Mouse (Mus musculus) lung, adult 2 months (tissue): Measurements from ENCODE around the gene Ms4a2.

Source experiments
- CTCF ChIP-seq: fragments of 200-500 bp; IDR thresholded peaks from 2 replicates; pipeline ENCODE4 v1.5.1; 2011; ENCODE audit warnings: mild to moderate bottlenecking, low read length, control low read depth; ENCODE audit not compliant: insufficient read depth
- POLR2A ChIP-seq: fragments of 200-500 bp; IDR thresholded peaks from 2 replicates; pipeline ENCODE4 v1.6.1; 2011; ENCODE audit warnings: low read depth, mild to moderate bottlenecking, control low read depth, low read length, borderline replicate concordance; ENCODE audit errors: extremely low read depth

GRCm38 (mm10) chr19:11646166-11646565 lies 22.6 kb upstream of the Ms4a2 start:
- TF ChIP-seq CTCF: no peak
- TF ChIP-seq POLR2A: no peak
